Mouse (Mus musculus): ENCODE results near the gene Ntrk1. TPM values are rescaled to one million over a fixed set of nuclear protein-coding genes. Genes with fewer than 3 reads are reported as not detected.

Ntrk1 gene
- polyA plus RNA-seq, 1 experiment: 2.8 TPM

DNA sequence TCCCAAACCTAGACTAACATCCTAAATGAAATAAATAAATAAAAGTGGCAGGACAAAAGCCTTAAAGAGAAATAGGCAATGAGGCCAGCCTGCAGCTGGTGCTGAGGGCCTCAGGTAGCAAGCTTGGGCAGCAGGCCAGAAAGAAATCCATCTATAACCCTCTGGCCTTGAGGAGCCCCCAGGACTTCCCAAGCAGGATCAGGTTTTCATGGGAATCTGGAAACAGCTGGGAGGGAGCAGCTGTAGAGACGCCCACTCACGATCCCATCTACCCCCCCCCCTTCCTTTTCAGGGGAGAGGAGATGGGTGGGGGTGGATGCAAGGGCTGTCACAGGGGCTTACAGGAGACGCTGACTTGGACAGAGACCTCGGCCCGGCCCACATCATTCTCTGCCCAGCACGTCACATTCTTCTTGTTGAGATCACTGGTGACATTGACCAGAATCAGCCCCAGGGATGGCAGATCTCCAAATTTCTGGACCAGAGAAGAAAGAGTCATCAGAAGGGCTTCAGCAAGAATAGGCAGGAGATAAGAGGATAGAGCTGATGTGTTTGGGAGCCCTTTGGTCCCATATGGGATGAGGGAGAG is 9.2 kb downstream of the Ntrk1 start:
- DNase-seq (ENCODE audit: low read depth): no peak

DNA sequence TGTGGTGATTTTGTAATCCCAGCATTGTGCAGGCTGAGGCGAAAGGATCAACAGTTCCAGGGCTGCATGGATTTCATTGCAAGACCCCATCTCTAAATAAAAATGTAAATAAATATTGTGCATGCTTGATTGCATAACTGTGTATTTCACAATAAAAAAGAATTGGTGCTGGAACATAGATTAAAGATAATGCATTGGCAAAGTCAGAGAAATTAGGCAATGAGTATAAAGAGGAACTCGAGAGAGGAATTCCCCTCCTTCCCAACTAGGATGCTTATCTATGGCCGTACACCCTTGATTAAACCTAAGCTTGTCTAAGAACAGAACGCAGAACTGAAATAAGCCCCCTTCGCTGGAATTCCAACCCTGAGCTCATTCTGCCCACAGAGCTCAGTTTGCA is 9.8 kb downstream of the Ntrk1 start:
- no peak for DNase-seq (ENCODE audit: low read depth)

DNA sequence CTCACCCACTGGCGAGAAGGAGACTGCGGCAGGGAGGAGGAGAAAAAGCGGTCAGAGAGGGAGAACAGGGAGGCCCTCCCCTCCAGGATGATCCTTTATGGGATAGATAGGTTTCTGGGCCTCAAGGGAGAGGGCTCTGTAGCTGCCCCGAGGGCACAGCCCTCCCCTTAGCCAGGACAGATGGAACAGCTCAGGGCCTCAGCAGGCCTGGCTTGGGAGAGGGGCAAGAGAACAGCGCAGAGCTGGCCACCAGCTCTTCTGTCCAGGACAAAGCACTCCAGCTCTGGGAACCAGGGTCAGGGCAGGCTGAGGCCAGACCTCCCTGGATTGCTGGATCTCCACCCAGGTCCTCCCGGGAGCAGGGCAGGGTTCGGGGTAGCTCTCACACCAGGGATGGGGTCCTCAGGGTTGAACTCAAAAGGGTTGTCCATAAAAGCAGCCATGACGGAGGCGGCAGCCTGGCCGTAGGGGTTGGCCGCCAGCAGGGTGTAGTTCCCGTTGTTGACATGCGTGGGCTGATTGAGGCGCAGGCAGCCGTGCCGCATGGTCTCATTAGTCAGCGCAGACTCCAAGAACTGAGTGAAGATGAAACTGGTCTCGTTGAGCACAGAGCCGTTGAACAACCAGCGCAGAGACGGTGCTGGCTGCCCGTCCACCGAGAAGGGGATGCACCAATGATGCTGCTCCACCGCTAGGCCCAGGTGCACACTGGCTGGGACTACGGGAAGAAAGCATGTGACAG is 11.5 kb downstream of the Ntrk1 start:
- no peak for DNase-seq (ENCODE audit: low read depth)

DNA sequence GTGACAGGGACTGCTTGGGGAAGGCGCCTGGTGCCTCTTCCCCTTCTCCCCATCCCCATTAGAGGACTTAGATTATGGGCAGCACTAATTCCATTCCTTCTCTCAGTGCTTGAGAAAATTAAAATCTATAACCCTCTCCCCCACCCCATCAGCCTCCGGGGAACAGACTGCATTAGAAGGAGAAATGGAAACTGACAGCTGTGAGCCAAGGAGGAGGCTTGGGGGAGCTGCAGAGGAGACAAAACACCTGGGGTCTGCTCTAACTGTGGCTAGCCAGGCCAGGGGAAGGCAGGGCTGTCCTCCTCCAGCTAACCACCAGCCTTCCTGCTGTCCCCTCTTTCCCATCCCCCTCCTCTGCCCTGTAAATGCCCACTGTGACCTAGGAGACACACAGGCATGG is 15.9 kb downstream of the Ntrk1 start:
- no peak for DNase-seq (ENCODE audit: low read depth)

DNA sequence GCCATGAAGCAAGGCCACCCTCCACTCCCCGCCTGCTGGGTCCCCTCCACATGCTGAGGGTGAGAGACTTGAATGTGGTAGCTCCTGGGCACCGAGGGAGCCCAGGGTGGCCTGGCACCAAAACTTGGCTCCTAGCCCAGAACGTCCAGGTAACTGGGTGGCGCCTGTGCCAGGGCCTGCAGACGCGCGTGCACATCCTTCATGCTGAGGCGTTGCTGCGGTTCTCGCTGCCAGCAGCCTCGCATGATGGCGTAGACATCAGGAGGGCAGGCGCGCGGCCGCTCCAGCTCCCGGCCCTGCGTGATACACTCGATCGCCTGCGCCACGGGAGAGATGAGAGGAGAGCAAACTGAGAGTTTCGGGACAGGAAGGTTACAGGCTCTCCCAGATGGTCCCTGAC is 16.7 kb downstream of the Ntrk1 start:
- DNase-seq (ENCODE audit: low read depth): no peak

DNA sequence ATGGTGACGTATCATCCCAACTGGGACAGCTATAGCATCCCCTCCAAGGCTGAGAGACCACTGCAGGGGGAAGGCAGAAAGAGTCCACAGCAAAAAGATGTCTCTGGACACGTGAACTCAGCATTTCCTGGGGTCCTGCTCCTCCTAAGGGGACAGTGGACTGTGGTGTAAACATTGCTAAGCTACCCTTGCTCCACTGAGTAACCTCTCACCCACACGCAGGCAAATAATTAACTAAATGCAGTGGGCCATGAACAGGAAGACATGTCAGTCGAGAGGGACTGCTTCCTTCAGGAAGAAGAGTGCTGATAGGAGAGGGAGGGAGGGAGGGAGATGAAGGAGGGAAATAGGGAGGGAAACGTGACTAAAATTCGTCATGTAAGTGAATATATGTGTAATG is 23.9 kb downstream of the Ntrk1 start:
- no peak for DNase-seq (ENCODE audit: low read depth)

DNA sequence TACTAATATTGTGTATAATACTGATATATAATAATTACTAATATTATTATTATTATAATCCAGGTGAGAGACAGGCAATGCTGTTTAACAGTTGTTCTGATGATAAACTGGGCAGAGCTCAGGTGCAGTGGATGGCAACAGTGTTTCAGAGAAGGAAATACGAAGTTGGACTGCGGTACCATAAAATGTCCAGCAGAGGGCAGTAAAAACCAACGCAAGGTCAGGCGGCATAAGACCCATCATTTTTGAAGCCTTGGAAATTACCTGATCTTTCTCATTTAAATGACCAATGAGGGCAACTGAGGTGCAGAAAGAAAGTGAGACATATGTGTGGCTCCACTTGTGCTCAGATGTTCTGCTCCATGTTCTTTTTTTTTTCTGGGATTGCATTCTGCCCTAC is 24.7 kb downstream of the Ntrk1 start:
- DNase-seq (ENCODE audit: low read depth): no peak

DNA sequence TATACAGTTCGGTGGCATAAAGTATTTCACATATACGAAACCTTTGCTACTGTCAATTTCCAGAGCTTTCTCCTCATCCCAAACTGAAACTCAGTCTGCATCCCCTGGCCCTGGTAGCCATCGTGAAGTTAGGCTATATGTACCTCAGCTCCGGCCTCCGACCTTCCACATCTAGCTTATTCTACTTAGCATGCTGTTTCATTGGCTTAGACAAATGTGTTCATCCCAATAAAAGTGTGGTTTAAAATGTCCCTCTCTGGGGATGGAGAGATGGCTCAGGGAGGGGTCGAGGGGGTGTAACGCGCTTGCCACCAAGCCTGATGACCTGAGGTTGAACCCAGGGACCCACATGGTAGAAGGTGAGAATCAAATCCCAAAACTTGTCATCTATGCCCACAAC is 25.5 kb downstream of the Ntrk1 start:
- DNase-seq (ENCODE audit: low read depth): no peak

DNA sequence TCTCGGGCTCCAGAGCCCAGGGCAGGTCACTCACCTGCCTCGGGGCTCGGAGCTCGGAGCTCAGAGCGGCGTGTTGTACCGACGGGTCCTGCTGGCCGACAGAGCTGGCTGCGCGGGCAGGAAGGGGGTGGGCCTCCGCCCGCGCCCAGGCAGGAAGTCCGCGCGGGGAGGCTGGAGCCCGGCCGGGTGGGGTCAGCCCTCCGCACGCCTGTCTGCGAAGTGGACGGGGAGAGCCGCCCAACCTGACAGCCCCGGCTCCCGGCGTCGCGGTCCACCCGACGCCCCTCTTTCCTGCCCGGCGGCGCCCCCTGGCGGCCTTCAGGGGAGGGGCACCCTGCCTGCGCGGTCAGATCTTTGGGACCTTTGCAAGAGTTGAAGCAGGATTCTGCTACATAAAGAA is 26.1 kb downstream of the Ntrk1 start:
- DNase-seq (ENCODE audit: low read depth): no peak

DNA sequence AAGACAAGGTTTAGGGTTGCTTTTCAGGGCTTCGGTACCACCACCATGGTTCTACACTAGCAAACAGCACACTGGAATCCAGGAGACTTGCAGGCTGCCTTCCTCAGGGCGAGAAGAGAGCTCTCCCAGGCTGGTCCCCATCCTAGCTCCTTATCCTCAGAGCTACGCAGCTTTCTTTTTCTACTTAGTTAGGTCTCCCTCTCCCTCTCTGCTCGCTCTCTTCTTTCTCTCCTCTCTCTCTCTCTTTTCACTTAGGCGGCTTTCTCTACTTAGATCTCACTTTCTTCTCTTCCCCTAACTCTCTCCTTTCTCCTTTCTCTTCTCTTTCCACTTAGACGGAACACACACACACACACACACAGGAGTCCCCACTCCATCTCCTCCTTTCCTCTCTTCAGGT is 26.5 kb downstream of the Ntrk1 start:
- no peak for DNase-seq (ENCODE audit: low read depth)

DNA sequence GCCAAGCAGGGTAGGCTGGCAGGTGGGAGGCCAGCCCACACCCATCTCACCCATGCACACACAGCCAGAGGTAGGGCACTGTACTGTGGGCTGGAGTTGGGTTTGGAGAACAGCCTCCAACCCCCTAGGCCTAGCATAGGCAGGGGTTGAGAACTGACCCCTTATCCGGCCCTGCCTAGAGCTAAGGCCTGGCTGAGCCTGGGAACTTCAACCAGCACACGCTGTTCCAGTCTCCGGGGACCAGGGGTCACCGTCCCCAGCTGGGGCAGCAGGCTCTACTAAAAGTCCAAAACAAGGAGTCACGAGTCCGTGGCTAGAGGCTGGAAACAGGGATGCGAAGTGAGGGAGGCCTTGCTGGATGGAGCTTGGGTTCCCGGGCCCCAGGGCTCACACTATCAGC is 27.2 kb downstream of the Ntrk1 start:
- no peak for DNase-seq (ENCODE audit: low read depth)

DNA sequence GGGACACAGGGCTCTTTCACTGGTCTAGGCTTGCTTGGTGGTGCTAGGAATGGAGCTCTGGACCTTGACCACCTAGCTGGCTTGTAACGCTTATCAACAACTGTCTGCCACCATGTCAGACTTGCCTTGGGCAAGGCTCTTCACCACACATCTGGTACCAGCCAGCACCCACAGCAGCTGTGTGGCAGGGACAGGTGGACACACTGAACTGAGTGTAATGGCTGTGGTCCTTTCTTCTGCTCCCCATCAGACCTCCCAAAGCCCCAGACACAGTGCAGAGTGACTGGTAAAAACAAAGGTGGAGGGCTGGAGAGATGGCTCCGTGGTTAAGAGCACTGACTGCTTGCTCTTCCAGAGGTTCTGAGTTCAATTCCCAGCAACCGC is 28.7 kb downstream of the Ntrk1 start:
- no peak for DNase-seq (ENCODE audit: low read depth)

DNA sequence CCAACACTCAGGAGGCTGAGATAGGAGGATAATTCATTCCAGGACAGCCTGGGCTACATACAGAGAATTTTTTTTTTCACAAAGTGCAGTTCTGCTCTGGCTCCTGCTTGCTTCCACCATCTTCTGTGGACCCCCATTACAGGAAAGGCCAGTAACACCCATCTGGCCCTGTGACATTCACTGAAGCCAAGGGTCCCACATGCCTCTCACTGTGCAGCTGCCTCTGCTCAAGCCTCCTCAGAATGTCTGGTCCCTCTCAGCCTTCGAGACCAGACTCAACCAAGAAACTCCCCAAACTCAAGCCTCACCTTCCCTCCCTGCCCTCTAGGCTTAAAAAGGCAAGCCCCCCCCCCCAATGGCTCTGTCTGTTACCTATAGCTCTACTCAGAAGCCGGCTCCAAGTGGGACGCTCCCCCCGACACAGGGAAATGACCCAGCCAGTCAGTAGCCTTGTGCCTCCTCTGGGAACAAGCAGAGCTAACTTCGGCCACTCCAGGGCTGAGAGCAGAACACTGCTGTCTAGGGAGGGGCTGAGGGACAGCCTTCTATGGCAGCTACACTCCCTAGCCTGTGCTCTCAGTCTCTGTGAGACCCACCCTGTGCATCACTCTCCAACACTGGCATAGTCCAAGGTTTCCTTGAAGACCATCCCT is 29.2 kb downstream of the Ntrk1 start:
- no peak for DNase-seq (ENCODE audit: low read depth)

DNA sequence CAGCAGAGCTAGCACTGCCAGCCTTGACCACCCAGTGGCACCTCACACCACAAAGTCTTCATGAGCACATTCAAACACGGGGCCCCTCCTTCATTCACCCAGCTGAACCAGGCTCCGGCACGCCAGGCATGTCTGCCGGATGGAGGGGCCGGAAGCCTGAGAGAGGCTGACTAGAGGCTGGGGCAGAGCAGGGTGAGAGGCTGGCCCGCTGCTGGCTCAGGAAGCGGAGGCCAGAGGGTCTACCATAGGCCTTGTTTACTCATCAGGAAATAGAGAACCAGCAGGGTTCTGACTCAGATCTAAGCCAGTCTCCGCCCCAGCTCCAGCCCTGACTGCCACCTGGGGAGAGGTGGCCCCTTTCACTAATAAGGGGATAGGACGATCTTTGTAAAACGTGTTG is 29.9 kb downstream of the Ntrk1 start:
- DNase-seq (ENCODE audit: low read depth): no peak

DNA sequence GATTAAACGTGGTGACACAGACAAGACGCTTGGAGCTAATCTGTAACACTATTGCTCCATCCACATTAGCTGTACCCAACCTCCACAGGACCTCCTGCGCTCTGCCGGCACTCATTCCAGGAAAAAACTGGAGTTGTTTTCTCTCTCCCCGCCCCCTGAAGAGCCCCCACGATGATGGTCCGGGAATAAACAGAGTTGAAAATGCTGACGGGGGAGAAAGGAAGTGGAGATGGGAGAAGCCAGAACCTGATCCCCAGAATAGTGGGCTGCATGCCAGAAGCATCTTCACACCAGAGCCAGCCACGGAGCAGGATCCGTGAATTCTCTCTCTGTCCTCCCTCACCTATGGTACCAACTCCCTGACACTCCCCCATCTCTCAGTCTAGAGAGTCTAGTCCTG is 30.5 kb downstream of the Ntrk1 start:
- DNase-seq (ENCODE audit: low read depth): no peak

DNA sequence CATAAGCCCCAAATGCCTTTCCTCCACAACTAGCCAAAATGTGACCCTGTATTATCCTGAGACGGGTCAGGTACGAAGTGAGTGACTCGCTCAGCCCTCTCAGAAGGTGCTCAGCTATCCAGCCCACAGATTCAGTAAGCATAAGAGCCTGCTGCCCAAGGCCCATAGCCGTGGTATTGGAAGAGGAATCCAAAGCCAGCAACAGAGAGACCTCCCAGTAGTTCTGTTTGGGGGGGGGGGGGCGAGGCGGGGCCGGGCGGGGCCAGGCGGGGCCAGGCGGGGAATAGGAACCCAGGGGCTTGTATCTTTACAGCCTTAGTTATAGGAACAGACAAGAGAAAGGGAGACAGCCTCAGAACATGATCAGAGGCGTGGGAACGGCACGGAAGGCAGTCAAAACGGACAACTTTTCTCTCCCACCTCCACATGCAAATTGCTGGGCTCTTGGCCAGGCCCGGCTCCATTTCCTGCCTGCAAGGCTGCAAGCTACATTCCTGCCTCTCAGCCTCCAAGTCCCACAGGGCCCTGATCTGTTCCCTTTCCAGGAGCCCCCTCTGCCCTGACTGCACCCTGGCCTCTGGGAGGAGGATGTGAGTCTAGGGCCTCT is 31.2 kb downstream of the Ntrk1 start:
- no peak for DNase-seq (ENCODE audit: low read depth)

DNA sequence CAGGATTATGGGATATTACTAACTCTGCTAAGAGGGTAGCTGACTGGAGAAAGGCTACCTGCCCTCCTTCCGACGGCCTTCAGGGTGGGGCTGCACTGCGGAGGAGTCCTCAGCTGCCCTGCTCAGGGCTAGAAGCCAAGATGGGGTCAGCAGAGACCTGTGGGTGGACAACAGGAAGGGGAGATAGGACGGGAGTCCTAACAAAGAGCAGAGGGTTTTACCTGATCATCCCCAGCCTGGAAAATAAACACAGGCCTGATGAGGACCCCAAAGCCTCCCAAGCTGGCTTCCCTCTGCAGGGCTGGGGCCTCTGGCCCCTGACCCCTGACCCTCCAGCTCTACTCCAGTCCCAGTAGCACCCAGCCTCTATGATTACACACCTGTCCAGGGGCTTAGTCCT is 31.8 kb downstream of the Ntrk1 start:
- no peak for DNase-seq (ENCODE audit: low read depth)

DNA sequence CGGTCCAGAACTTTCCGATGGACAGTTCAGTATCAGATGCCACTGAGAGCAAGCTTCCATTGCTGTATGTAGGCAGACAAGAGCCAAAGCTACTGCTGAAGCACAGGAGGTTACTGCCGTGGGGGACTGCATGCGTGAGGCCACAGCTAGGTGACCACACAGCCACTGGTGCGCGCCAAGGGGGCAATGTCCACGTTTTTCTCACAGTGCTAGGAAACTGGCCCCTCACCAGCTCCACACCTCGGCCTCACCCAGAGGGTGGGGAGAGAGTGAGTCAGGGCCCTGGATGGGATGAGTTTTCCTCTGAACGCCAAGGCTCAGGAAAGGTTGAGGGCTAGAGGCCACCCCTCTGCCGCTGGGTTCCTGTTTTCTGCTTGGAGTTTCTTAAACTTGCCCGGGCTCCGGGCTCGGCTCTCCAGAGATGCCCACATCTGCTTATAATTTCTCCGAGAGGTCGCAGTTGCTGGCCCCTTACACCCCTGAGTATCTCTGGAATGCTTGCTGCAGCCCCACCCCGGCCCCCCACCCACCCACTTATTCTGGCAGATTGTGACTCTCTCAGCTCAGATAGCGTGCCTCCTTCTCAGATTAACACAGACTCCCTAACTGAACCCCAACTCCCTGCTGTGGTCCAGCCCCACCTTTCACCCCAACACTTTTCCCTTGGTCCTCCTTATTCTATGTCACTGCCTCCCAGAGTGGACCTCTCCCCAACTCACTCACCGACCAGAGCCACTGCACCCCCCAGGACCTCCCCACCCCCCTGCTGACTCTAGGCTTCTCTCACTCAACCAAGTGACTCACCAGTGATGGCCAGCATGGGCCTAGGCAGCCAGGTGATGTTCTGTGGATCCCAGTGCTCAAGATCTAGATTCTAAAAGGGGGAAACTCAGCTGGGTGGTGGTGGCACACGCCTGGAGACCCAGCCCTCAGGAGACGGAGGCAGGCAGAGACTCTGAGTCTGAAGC is 33.3 kb downstream of the Ntrk1 start:
- DNase-seq (ENCODE audit: low read depth): no peak

DNA sequence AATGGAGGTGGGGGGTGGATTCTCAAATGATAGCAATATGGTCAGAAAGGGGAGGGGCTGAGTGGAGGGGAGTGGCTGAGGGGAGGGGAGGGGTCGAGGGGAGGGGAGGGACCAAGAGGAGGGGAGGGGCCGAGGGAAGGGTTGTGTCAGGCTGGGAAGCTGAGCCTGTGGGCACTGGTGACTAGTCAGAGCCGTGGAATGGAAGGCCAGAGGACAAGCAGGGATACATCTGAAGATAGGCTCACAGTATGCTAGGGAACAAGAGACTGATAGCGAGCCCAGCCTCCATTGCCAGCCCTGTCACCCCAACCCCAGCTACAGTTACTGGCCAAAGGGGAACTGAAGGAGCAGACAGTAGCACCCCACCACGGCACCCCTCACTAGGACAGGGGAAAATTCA is 36.3 kb downstream of the Ntrk1 start:
- no peak for DNase-seq (ENCODE audit: low read depth)

DNA sequence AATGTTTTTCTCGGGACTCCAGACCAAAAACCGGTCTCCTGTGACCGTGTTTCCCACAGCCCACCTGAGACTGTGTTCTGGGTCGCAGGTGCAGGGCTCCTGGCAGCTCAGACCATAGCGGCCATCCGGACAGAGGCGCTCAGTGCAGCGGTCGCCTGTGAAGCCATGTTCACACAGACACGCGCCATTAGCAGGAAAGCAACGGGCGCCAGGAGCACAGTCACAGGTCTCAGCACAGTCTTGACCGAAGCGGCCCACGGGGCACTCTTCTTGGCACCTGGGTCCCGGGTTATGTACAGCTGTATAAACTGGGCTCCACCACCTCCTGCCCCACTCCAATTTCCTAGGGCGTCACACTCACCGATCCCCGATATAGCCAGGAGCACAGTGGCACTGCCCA is 38.5 kb downstream of the Ntrk1 start:
- DNase-seq (ENCODE audit: low read depth): no peak

DNA sequence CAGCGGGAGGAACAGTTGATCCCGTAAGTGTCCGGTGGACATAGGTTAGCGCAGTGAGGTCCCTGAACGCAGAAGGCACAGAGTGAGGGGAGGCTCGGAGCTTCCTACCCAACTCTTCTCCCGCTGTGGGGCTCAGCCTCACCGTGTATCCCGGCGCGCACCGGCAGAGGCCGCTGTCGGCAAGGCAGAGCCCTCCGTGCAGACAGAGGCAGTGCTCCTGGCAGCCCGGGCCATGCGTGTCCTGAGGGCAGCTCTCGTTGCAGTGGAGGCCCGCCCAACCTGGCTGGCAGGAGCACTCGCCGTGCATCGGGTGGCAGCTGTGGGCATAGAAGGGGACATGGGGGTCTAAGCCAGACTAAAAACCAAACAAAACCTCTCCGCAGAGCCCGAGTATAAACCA is 39.0 kb downstream of the Ntrk1 start:
- DNase-seq (ENCODE audit: low read depth): no peak

DNA sequence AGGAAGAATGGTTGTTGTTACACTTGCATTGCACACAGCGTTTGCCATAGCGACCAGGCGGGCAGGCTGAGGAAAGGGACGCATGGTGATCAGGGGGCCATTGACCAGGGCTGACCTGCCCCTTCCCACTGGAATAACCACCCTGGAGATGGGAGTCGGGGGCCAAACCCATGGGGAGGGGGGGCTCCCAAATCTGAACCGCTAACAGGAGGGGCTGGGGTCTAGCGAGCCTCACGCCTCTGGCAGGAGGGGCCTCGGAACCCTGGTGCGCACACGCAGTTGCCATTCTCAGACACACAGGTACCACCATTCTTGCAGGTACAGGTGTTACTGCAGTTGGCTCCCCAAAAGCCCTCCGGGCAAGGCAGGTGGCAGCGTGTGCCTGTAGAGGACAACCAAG is 41.1 kb downstream of the Ntrk1 start:
- no peak for DNase-seq (ENCODE audit: low read depth)

Measured in gonadal fat pad, adult 2 months (tissue).